Mouse (Mus musculus) thymus, postnatal 14 days (tissue): ENCODE results near the gene Msl2.

Experiments used
- DNase-seq: peaks from one replicate; pipeline ENCODE4 v3.0.0; 2021

The Msl2 gene

GRCm38 (mm10) chr9:101073987-101074331 lies at the start of gene Msl2:
Gene Msl2 (plus strand): TSS chr9:101074101.
- no peak for DNase-seq

- DNase-seq: no peak
Observed at GRCm38 (mm10) chr9:101033761-101034447, 40.0 kb upstream of the Msl2 start.

DNA sequence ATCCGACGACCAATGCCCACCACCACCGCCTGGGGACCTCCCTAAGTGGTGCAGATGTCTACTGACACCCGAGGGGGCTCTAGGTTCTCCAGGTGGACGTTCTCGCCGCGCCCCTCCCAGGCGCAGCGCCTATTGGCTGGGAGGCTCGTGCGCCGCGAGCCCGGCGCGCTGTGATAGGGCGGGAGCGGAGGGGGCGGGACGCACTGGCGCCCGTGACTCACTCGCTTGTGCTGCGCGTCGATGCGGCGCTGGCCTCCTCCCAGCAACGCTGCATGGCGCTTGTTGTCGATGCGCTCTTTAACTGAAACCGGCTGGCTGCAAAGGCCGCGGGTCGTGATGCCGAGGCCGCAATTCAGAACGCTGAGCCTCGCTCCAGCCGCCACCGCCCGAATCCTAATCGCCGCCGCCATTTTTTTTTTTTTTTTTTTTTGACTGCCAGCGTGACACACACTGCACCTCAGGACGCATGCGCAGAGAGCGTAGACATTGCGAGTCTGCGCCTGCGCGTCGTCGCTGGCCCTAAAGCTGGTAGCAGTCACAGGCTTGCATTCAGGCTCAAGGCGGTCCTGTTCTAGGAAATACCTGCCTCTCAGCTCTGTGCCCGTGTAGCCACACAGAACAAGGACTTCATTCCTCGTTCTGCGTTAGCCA lies 39.3 kb upstream of the Msl2 start, which contains the start of gene Pccb:
TSS of gene Pccb (minus strand) at position 451 of the 651 bp plus-strand sequence.
- peak; percentile 96 for DNase-seq

- DNase-seq: no peak
Observed at GRCm38 (mm10) chr9:101035836-101036596, 37.9 kb upstream of the Msl2 start.

- DNase-seq: no peak
Observed at GRCm38 (mm10) chr9:101036876-101037275, 37.0 kb upstream of the Msl2 start.

GRCm38 (mm10) chr9:101037396-101037795 lies 36.5 kb upstream of the Msl2 start:
- no peak for DNase-seq

- no peak for DNase-seq
Observed at GRCm38 (mm10) chr9:101038634-101039033, 35.3 kb upstream of the Msl2 start.

- no peak for DNase-seq
Observed at GRCm38 (mm10) chr9:101041508-101041907, 32.4 kb upstream of the Msl2 start.

- no peak for DNase-seq
Observed at GRCm38 (mm10) chr9:101042249-101042648, 31.7 kb upstream of the Msl2 start.

DNA sequence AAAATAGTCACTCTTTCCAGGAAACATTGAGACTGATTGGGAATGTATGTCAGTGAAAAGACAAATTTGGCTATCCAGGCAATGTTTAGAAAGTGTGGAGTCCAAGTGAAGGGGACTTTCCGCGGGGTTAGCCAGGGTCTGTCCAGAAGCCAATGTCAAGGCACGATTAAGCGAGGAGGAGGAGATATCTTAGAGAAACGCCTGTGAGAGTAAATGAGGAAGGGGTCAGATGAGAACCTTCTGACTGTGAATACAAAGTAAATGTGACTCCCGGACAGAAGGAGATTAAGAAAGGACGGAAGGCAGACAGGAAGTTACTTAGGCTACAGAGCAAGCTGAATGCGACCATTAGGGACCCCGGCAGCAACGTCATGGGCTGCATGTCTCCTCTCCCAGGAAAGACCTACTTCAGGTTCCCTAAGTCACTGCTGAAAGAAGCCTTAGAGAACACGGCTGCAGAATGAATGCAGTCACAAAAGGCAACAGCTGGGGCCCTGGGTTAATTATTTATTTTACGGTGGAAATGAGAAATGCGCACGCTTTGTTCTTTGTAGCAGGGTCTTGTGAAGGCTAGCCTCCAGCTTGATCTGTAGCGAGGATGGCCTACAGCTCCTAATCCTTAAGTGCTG lies 28.1 kb upstream of the Msl2 start:
- no peak for DNase-seq

DNA sequence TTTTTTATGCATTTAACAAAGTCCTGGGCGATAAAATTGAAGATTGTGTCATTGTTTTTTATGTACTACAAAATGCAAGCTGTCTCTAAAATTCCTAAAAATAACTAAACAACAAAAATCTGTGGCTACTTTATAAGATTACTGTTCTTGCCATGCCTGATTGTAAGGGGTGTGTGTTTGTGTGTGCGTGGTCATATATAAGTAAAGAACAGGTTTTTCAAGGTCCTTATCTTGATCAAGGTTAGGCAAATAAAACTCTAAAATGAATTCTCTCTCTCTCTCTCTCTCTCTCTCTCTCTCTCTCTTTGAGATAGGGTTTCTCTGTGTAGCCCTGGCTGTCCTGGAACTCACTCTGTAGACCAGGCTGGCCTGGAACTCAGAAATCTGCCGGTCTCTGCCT lies 21.9 kb upstream of the Msl2 start:
- no peak for DNase-seq

DNA sequence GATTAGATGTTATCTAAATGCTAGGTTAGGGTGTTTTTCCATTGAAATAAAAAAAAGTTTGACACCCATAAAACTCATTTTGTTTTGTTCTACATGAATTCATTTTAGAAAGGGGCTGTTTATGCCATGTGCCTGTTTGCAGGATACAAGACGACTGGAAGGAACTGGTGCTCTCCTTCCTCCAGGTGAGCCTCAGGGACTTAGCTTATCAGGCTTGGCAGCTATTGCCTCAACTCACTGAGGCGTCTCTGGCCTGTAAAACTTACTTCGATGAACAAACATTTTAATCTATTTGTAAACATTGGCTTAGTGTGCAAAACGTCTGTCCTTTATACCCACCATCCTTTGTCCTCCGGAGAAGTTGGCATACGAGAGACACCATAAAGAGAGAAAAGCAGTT lies 21.2 kb upstream of the Msl2 start:
- DNase-seq: no peak

- no peak for DNase-seq
Observed at GRCm38 (mm10) chr9:101053279-101053678, 20.6 kb upstream of the Msl2 start.

- no peak for DNase-seq
Observed at GRCm38 (mm10) chr9:101057156-101057555, 16.7 kb upstream of the Msl2 start.

DNA sequence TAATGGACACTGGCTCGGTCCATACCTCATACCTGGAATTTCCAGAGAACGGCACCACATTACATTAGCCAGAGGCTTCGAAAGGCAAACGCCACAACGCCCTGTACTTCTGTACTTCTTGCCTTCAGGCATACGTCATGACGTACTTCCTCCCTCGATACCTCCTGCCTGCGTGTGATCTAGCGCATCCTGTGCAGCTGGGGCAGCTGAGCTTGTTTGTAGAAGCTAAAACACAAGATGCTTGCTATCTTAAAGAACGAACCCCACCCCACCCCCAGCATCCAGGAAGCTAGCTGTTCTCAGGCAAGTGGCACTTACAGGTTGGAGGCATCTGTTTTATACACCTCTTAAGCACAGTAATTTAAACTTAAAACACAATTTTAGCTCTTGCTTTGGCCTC lies 12.9 kb upstream of the Msl2 start:
- peak; percentile 90 for DNase-seq

- no peak for DNase-seq
Observed at GRCm38 (mm10) chr9:101062253-101062780, 11.6 kb upstream of the Msl2 start.

GRCm38 (mm10) chr9:101065076-101065602 lies 8.8 kb upstream of the Msl2 start:
- no peak for DNase-seq

DNA sequence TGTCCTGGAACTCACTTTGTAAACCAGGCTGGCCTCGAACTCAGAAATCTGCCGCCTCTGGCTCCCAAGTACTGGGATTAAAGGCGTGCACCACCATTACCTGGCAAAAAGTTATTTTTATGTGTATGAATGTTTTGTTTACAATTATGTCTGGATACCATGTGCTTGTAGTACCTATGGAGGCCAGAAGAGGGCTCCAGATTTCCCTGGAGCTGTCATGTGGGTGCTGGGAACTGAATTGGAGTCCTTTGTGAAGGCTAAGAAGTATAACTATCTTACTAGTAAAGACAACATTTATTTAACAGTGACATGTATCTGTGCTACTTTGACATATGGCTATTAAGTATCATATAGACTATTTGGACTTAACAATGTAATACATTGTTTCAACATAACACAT lies 4.1 kb upstream of the Msl2 start:
- DNase-seq: no peak

- DNase-seq: no peak
Observed at GRCm38 (mm10) chr9:101072506-101072905, 1.4 kb upstream of the Msl2 start.

GRCm38 (mm10) chr9:101073041-101073986 lies 587 bp upstream of the Msl2 start:
- DNase-seq: peak; percentile 99

GRCm38 (mm10) chr9:101074332-101075021 lies 576 bp downstream of the Msl2 start:
- peak; percentile 96 for DNase-seq
